ENCODE assay signal across 7 mouse cellular contexts in the genomic region with DNA sequence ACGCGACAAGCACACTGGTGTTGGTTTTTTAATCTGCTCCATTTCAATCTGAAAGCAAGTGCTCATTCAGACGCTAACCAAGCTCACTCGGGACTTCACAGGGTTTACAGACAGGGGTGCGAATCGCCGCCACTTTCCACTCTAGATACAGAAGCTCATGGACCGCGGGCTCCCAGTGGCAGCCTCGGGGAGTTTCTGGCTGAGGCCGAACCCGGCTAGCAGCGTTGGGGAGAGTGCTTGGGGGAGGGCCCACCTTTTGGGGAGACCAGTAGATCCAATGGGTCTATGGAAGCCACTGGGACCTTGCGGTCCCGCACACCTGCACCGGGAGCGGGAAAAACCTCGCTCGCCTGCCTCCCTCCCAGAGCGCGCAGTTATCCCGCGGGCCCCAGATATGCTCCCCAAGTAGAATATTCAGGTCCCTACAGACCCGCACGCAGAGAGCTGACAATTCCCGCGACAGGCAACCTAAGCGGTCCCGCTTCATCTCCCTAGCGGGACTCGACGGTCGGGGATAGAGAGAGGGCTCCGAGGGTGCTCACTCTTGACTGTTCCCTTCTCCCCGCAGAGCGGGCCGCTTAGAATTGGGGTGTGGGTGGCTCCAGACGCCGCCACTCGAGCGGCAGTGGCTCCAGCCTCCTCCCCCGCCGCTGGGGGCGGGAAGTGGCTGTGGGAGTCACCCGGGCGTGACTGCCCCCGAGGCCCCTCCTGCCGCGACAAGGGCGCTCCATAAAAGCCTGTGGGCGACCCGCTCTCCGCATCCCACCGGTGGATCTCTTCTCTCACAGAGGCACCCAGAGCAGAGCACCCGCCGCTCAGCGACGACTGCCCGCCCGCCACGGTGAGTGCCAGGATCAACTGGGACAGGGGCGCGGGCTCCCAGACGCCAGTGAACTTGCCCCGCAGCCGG. TPM values are rescaled to one million over a fixed set of nuclear protein-coding genes. Genes with fewer than 3 reads are reported as not detected.
DNase-seq lines count a peak whose midpoint lies in the region; ATAC-seq and TF ChIP-seq lines count a peak whose summit lies in the region.

A gene (plus strand): TSS at position 750 of the 910 bp plus-strand sequence.

- no peak for TF ChIP-seq EP300 in liver, postnatal 0 days (IDR thresholded peaks at IDR 0.05; ENCODE audit: low read depth)

- intact Hi-C loops in heart, postnatal 36 days (cut with DNase I) = no loop called here

- peaks cover 90% of the 10 kb centered on the region for H3K27me3 ChIP-seq in embryonic facial prominence, embryonic 10.5 days (replicated peaks; ENCODE audit: low read depth, poor library complexity, severe bottlenecking)
- peaks cover 59% of the 10 kb centered on the region for H3K27me3 ChIP-seq in liver, postnatal 0 days (ENCODE audit: insufficient read depth, low read length)

- under 1% methylated on average over 66 of the region's 66 CpGs for WGBS in embryonic facial prominence, embryonic 10.5 days
- 2% methylated on average over 53 of the region's 66 CpGs for WGBS in liver, postnatal 0 days (ENCODE audit: insufficient replicate concordance)

- no peaks in the 10 kb centered on the region for H3K9me3 ChIP-seq in embryonic facial prominence, embryonic 10.5 days
- no peaks in the 10 kb centered on the region for H3K9me3 ChIP-seq in liver, postnatal 0 days (ENCODE audit: low read length)

- ATAC-seq in liver, postnatal 0 days = no peak

- no peak for TF ChIP-seq CTCF in liver, postnatal 0 days (IDR thresholded peaks at IDR 0.05; ENCODE audit: low read depth)

- no peak within 1 kb of the TSS for H3K9ac ChIP-seq in liver, postnatal 0 days (replicated peaks)

- H3K36me3 ChIP-seq in embryonic facial prominence, embryonic 10.5 days (replicated peaks) = no peaks in the 10 kb centered on the region
- no peaks in the 10 kb centered on the region for H3K36me3 ChIP-seq in liver, postnatal 0 days (replicated peaks; ENCODE audit: insufficient read depth, low read length)

- peaks cover 12% of the 10 kb centered on the region for H3K4me1 ChIP-seq in embryonic facial prominence, embryonic 10.5 days
- peaks cover 8% of the 10 kb centered on the region; the same call in 1 of the 2 replicates for H3K4me1 ChIP-seq in liver, postnatal 0 days (ENCODE audit: insufficient read depth)

- H3K4me3 ChIP-seq in embryonic facial prominence, embryonic 10.5 days = peak within 1 kb of the TSS; percentile 54
- H3K4me3 ChIP-seq in liver, postnatal 0 days (ENCODE audit: low read depth, low read length) = peak within 1 kb of the TSS; percentile 42

- H3K27ac ChIP-seq in embryonic facial prominence, embryonic 10.5 days (replicated peaks) = no peak within 1 kb of the TSS
- H3K27ac ChIP-seq in liver, postnatal 0 days (ENCODE audit: low read depth) = no peak within 1 kb of the TSS

- H3K4me2 ChIP-seq in liver, postnatal 0 days (ENCODE audit: low read depth, low read length) = peak within 1 kb of the TSS; percentile 69

- peak; percentile 1 for DNase-seq in 3134 (ENCODE audit: extremely low read depth, insufficient read length, low spot score)
- peak; percentile 50 for DNase-seq in ES-CJ7 (ENCODE audit: low read depth, low spot score)
- DNase-seq in embryonic facial prominence, embryonic 10.5 days (ENCODE audit: low spot score) = peak; percentile 60
- peak; percentile 6 to 14 for DNase-seq in heart, postnatal 36 days
- peak; percentile 64 to 71 for DNase-seq in kidney, postnatal 4 days
- DNase-seq in liver, postnatal 0 days = peak; percentile 21
- DNase-seq in retina, embryonic 14.5 days (ENCODE audit: low spot score) = peak; percentile 44

RNA-seq across cellular contexts. Expression of the gene that starts here (rescaled TPM):
- 0.78 and 1.2 TPM in 2 replicates for polyA plus RNA-seq in embryonic facial prominence, embryonic 10.5 days (2016; fragmentation: Nextera tagmentation; extraction: Ambion mirVana)
- under 1 TPM in 1 of 2 experiments, not detected in 1; 0.97 TPM for total RNA-seq in heart, postnatal 36 days (2021)
- polyA plus RNA-seq in liver, postnatal 0 days (2015; fragmentation: Nextera tagmentation; extraction: Ambion mirVana) = 0.27 and 0.48 TPM in 2 replicates

Comparison
In these comparisons a context has a peak if more than half of its experiments do, and no peak if none do; other contexts are left out.
1. Peak in DNase-seq in heart, postnatal 36 days; RNA of the gene not detected or under 1 TPM.
2. Peak in DNase-seq, H3K4me3 ChIP-seq and H3K4me2 ChIP-seq in liver, postnatal 0 days; RNA of the gene not detected or under 1 TPM.
3. DNase-seq: peak in every context shown above with its lines; median percentile 68 in kidney, postnatal 4 days; 60 in embryonic facial prominence, embryonic 10.5 days; 50 in ES-CJ7; 44 in retina, embryonic 14.5 days; 21 in liver, postnatal 0 days; 10 in heart, postnatal 36 days; 1 in 3134.